Mouse (Mus musculus) cerebellum, postnatal 4 days (tissue): ENCODE measurements at regions not wholly inside any gene's neighbourhood (a gene's known extent, or its start where the extent isn't known, plus 50 kb on each side); places are given as distances from the start of the nearest gene placed in this dataset.
A peak's percentile ranks its signal among the peaks of the same experiment; 100 is the strongest.

Experiments used
- DNase-seq, 2 experiments: peaks; one replicate each; pipeline ENCODE4 v3.0.0; 2022; ENCODE audit warnings: low spot score in 2 of 2, mixed read lengths in 1 of 2

DNA sequence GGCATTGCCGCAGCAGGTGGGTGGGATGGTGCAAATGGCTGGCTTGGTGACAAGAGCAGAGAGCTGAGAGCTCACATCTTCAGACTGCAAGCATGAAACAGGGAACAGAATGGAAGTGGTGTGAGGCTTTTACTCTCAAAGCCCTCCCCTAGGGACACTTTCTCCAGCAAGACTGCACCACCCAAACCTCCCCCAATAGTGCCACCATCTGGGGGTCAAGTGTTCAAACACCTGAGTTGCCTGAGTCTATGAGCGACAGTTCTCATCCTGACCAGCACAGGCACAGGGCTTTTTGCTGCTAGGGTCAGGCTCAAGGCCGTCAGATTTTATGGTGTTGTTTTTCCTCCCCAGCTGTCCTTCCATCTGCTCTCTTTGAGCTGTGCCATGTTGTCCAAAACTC, 337.9 kb upstream of the Eif4g2 start:
- DNase-seq: no peak

GRCm38 (mm10) chr7:111417735-111418134, 334.9 kb upstream of the Eif4g2 start:
- DNase-seq: no peak

GRCm38 (mm10) chr7:111416061-111416460, 333.2 kb upstream of the Eif4g2 start:
- no peak for DNase-seq

DNA sequence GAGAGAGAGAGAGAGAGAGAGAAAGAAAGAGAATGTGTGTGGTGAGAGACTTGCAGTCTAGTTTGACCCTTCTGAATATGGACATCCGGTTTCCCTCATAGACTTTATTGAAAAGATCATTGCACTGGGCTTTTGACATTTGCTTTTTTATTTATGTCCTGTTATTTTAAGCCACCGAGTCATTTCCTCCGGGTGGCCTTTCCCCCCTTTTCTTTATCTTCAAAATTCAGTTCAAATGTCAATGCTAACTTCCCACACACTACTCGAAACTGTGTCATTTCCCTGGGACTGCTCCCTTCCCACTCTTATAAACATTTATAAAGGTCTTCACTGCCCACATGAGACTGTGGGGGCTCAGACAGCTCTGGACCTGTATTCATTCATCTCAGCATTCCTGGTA, 330.9 kb upstream of the Eif4g2 start:
- DNase-seq: no peak

DNA sequence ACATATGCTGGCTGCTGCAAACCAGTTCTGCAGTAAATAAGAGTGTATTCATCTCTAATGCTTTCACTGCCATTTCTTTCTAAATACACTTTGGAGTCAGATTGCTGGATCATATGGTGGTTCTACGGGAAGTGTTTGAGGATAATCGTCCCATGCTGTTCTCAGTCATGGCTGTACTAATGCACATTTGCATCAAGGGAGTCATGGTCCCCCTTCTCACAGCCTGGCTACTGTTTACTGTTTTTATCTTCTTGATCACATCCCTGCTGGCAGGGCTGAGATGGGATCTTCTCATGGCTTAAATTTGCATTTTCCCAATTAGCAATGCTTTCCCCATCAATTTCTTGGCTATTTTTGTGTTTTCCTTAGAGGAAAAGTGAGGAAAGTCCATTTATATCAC, 330.1 kb upstream of the Eif4g2 start:
- no peak for DNase-seq

DNA sequence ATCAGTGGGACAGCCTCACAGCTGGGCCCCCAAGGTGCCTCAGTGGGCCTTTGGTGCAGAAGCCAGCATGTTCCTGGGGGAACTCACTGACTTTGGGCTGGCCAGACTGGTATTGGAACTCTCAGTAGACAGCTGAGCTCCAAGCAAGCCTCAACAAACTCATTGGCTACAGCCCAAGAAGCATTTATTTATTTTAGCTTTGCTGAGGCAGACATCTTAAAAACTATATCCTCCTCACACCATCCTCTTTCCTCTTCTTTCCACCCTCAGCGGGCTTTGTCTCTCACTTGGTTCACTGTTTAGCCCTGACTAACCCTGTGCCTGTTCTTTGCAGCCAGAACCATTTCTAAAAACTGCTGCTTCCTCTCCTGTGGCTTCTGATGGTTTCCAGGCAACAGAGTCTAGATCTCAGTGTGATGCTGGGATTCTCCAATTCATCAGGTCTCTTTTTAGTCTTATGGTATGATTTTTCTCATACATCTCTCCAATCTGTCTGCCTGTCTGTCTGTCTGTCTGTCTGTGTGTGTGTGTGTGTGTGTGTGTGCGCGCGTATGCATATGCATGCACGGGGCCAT, 328.6 kb upstream of the Eif4g2 start:
- DNase-seq: no peak

DNA sequence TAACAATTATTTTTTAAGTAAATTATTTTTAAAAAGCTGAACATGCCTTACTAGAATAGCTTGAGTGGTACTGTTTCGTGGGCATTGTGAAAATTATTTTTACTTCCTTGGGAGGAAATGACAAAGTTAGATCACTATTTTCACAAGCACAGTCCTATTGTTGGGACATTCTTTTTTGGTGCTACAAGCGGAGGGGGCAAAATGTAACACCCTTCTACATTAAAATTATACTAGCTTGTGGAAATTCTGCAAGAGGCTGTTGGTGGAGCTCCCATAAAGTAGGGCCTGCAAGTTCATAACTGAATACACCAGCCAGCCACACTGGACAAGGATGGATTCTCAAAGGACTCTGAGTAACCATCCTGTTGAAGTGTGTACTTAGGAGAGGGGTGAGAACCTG, 313.1 kb upstream of the Eif4g2 start:
- no peak for DNase-seq

GRCm38 (mm10) chr7:111395111-111395510, 312.3 kb upstream of the Eif4g2 start:
- no peak for DNase-seq

DNA sequence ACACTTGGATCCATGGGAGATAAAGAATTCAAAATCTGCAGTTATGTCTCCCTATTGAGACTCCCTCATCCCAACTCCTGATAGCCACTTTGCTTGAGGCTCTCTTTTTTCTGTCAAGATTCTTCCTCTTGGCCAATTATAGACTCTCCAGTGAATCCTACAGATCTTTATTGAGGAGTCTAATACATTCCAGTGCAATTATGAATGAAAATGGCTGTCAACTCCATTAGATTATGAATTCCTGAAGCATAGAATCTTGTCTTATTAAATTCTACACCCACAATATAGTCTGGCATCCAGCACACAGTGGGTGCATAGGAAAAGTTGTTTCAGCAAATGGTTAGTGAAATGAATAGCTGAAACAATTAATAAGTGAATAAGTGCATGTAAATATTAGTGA, 311.0 kb upstream of the Eif4g2 start:
- DNase-seq: no peak

DNA sequence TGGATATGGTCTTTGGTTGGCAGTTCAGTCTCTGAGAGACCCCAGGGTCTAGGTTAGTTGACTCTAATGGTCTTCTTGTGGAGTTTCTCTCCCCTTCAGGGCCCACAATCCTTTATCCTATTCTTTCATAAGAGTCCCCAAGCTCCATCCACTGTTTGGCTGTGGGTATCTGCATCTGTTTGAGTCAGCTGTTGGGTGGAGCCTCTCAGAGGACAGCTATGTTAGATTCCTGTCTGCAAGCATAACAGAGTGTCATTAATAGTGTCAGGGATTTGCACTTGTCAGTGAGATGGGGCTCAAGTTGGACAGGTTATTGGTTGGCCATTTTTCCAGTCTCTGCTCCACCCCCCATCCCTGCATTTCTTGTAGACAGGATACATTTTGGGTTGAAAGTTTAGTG, 306.9 kb upstream of the Eif4g2 start:
- DNase-seq: no peak

DNA sequence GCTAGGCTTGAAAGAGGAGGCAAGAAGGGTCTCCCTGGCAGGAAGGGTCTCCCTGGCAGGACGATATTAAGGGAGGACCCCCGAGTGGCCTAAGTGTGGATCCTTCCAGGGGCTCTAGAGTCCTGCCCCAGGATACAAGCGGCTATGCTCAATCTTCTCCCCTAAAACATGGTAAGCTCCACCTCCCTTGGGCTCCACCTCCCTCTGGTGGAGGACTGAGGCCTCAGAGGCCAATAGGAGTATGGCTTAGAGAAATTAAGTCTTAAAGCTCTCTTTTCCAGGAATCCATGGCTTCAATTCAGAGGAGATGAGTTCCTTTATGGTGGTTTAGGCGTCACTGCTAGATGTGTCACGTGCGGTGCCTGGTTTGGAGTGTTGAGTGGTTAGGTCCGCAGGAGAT, 291.7 kb upstream of the Eif4g2 start:
- DNase-seq: no peak

DNA sequence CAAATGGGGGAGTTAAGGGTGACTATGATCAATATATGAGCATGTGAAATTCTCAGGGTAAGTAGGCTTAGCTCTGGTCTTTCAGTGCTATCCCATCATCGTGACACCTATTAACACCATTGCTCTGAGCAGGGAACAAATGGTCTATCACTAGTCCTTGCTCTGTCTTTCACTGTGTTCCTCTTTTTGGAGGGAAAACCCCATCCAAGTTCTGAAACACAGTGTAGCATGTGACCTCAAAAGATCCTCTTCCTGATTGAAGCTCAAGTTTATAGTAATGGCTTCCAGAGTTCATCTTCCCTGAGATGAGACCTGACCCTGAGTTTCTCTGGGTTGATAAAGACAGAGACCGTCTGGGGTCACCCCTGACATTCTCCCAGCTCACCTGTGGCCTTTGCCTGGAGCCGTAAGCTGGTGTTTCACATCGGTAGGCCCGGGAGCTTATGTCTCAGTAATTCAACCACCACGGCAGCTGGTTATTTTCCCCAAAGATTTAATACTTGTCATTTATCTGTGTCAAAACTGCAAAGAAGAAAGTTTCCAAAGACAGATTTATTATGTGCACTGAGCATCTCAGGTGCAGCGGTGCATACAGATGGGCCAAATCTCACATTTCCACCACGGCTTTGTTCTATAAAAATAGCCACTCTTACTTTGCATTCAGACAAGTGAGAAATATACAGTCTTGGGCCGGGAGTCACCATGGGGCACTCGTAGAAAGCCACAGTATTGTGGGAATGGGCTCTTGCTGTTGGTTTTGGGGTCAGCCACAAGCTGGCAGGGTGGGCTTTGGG, 290.7 kb upstream of the Eif4g2 start:
- no peak for DNase-seq

GRCm38 (mm10) chr7:111370421-111370887, 287.6 kb upstream of the Eif4g2 start:
- peak in 1 of 2 experiments; percentile 30 for DNase-seq

GRCm38 (mm10) chr7:111368296-111369004, 285.6 kb upstream of the Eif4g2 start:
- peak in 1 of 2 experiments; percentile 11 for DNase-seq

GRCm38 (mm10) chr7:111366951-111367653, 284.3 kb upstream of the Eif4g2 start:
- no peak for DNase-seq

- no peak for DNase-seq
Measured at GRCm38 (mm10) chr7:111365384-111365783, 282.6 kb upstream of the Eif4g2 start.

GRCm38 (mm10) chr7:111363206-111363605, 280.4 kb upstream of the Eif4g2 start:
- no peak for DNase-seq

GRCm38 (mm10) chr7:111362646-111363045, 279.8 kb upstream of the Eif4g2 start:
- no peak for DNase-seq

- DNase-seq: no peak
Measured at GRCm38 (mm10) chr7:111355088-111355656, 272.3 kb upstream of the Eif4g2 start.

- no peak for DNase-seq
Measured at GRCm38 (mm10) chr7:111354066-111354465, 271.2 kb upstream of the Eif4g2 start.

DNA sequence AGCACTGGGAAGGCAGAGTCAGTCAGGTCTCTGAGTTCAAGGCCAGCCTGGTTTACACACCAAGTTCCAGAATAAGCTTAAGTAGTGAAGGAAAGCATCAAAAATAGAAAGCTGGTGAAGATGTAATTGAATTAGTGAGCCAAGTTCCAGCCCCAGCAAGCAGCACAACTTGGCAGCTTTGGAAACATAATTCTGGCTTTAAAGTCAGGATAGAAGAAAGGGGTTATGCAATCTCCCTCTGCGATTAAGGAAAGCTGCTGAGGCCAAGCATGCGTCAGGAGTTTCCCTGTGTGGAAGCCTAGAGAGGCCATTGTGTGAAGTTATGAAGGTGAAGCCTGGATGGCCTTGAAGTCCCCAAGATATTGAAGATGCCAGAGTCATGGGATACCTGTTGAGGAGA, 269.3 kb upstream of the Eif4g2 start:
- DNase-seq: no peak

- DNase-seq: no peak
Measured at GRCm38 (mm10) chr7:111345117-111345516, 262.3 kb upstream of the Eif4g2 start.
